Mouse (Mus musculus): ENCODE measurements at regions not wholly inside any gene's neighbourhood (a gene's known extent, or its start where the extent isn't known, plus 50 kb on each side); places are given as distances from the start of the nearest gene placed in this dataset.

DNA sequence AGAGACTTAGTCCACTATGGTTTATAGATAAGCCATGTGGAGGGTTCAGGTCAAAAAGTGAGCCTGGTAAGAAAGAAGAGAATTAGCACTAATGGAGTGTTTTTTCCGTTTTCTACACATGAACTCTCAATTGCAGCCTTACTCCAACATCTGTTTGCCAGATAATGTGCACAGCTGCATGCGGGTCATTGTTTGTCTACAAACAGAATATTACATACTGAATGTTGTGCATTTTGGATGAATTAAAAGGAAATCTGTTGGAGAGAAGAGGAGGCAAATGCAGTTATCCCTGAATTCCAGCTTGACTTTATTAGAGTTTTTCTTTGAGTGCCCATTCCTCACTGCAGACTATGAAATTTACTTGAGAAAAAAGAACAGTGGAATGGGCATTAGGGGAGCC lies 269.1 kb upstream of the Dph6 start:
- TF ChIP-seq EP300 (IDR thresholded peaks at IDR 0.05; ENCODE audit: low read depth) (no peak), CTCF (IDR thresholded peaks at IDR 0.05; ENCODE audit: low read depth) (no peak)

All from heart, postnatal 0 days (tissue).